Mouse (Mus musculus) MEL (cell line): ENCODE measurements around the gene Aknad1. TPM values are rescaled to one million over a fixed set of nuclear protein-coding genes. Genes with fewer than 3 reads are reported as not detected.

Source experiments
- DNase-seq: peaks from one replicate; pipeline ENCODE4 v3.0.0; 2011; ENCODE audit warnings: low read depth, low spot score
- H3K27ac ChIP-seq: 2 replicates; pipeline ENCODE4 v1.5.1; 2012; ENCODE audit warnings: low read depth, mild to moderate bottlenecking, control low read depth, low read length, moderate library complexity; ENCODE audit not compliant: control insufficient read depth
- H3K27me3 ChIP-seq, 2 experiments: fragments of 150-350 bp in 1 of 2; sonication (generic) in 1 of 2; 2 replicates each; pipeline ENCODE4 v1.6.1; 2012; ENCODE audit warnings: low read length in 2 of 2, mild to moderate bottlenecking in 2 of 2, improper control_type of control experiment in 1 of 2, moderate library complexity in 1 of 2; ENCODE audit not compliant: insufficient read depth in 2 of 2, control insufficient read depth in 1 of 2
- H3K36me3 ChIP-seq, 2 experiments: 2 replicates each; pipeline ENCODE4 v1.6.1; 2012 to 2014; ENCODE audit warnings: low read length in 2 of 2, improper control_type of control experiment in 1 of 2, inconsistent platforms in 1 of 2, mild to moderate bottlenecking in 1 of 2; ENCODE audit not compliant: insufficient read depth in 2 of 2, control insufficient read depth in 1 of 2
- H3K4me1 ChIP-seq, 2 experiments: fragments of 150-350 bp in 1 of 2; sonication (generic) in 1 of 2; 2 replicates each; pipeline ENCODE4 v1.6.1; 2012; ENCODE audit warnings: low read length in 2 of 2, improper control_type of control experiment in 1 of 2, mild to moderate bottlenecking in 1 of 2; ENCODE audit not compliant: insufficient read depth in 2 of 2, control insufficient read depth in 1 of 2
- H3K4me3 ChIP-seq, 2 experiments: fragments of 150-350 bp in 1 of 2; sonication (generic) in 1 of 2; 2 replicates each; pipeline ENCODE4 v1.5.1; 2012; ENCODE audit warnings: low read depth in 2 of 2, low read length in 2 of 2, mild to moderate bottlenecking in 2 of 2, moderate library complexity in 2 of 2, control low read depth in 1 of 2, improper control_type of control experiment in 1 of 2; ENCODE audit not compliant: control insufficient read depth in 1 of 2, insufficient read depth in 1 of 2
- H3K79me2 ChIP-seq: 2 replicates; pipeline ENCODE4 v1.6.1; 2012; ENCODE audit warnings: mild to moderate bottlenecking, low read length, moderate library complexity; ENCODE audit not compliant: control insufficient read depth, poor library complexity, insufficient read depth
- H3K9ac ChIP-seq: 2 replicates; pipeline ENCODE4 v1.6.1; 2012; ENCODE audit warnings: low read depth, mild to moderate bottlenecking, control low read depth, low read length, moderate library complexity; ENCODE audit not compliant: control insufficient read depth, poor library complexity, severe bottlenecking
- H3K9me3 ChIP-seq: fragments of 150-350 bp; sonication (generic); replicated peaks from 2 replicates; pipeline ENCODE4 v1.6.1; 2012; ENCODE audit warnings: mild to moderate bottlenecking, low read length, improper control_type of control experiment, moderate library complexity; ENCODE audit not compliant: insufficient read depth
- CHD1 ChIP-seq: IDR thresholded peaks from 2 replicates; pipeline ENCODE4 v1.6.1; 2012; ENCODE audit warnings: low read depth, mild to moderate bottlenecking, inconsistent platforms, low read length, improper control_type of control experiment
- CHD2 ChIP-seq: IDR thresholded peaks from 2 replicates; pipeline ENCODE4 v1.6.1; 2011; ENCODE audit warnings: low read length, improper control_type of control experiment
- ELF1 ChIP-seq: IDR thresholded peaks from 2 replicates; pipeline ENCODE4 v1.6.1; 2014; ENCODE audit warnings: low read depth, mild to moderate bottlenecking, inconsistent platforms, low read length, improper control_type of control experiment, moderate library complexity
- EP300 ChIP-seq, 2 experiments: IDR thresholded peaks; 2 replicates each; pipeline ENCODE4 v1.6.1; 2011; ENCODE audit warnings: improper control_type of control experiment in 2 of 2, low read length in 2 of 2, low read depth in 1 of 2, mild to moderate bottlenecking in 1 of 2
- ETS1 ChIP-seq: IDR thresholded peaks from 2 replicates; pipeline ENCODE4 v1.6.1; 2012; ENCODE audit warnings: low read depth, mild to moderate bottlenecking, inconsistent platforms, low read length, improper control_type of control experiment, moderate library complexity
- HCFC1 ChIP-seq: IDR thresholded peaks from 2 replicates; pipeline ENCODE4 v1.6.1; 2012; ENCODE audit warnings: low read depth, mild to moderate bottlenecking, inconsistent platforms, low read length, improper control_type of control experiment, moderate library complexity
- MYB ChIP-seq: IDR thresholded peaks from 2 replicates; pipeline ENCODE4 v1.6.1; 2011; ENCODE audit warnings: mild to moderate bottlenecking, low read depth, low read length, improper control_type of control experiment
- NELFE ChIP-seq: IDR thresholded peaks from 2 replicates; pipeline ENCODE4 v1.6.1; 2011; ENCODE audit warnings: low read depth, low read length, improper control_type of control experiment
- POLR2AphosphoS5 ChIP-seq: IDR thresholded peaks from 2 replicates; pipeline ENCODE4 v1.6.1; 2012; ENCODE audit warnings: low read depth, borderline replicate concordance, mild to moderate bottlenecking, inconsistent platforms, low read length, moderate library complexity, mixed read lengths
- RAD21 ChIP-seq: IDR thresholded peaks from 2 replicates; pipeline ENCODE4 v1.6.1; 2011; ENCODE audit warnings: mild to moderate bottlenecking, low read depth, low read length, improper control_type of control experiment
- TAL1 ChIP-seq: IDR thresholded peaks from 2 replicates; pipeline ENCODE4 v1.6.1; 2012; ENCODE audit warnings: mild to moderate bottlenecking, inconsistent platforms, low read length, moderate library complexity, mixed read lengths
- TCF12 ChIP-seq: IDR thresholded peaks from 2 replicates; pipeline ENCODE4 v1.6.1; 2014; ENCODE audit warnings: low read depth, mild to moderate bottlenecking, inconsistent platforms, low read length, improper control_type of control experiment, moderate library complexity
- UBTF ChIP-seq: IDR thresholded peaks from 2 replicates; pipeline ENCODE4 v1.6.1; 2012; ENCODE audit warnings: low read depth, mild to moderate bottlenecking, inconsistent platforms, low read length, improper control_type of control experiment, moderate library complexity, borderline replicate concordance; ENCODE audit not compliant: insufficient read depth
- ZC3H11A ChIP-seq: IDR thresholded peaks from 2 replicates; pipeline ENCODE4 v1.6.1; 2012; ENCODE audit warnings: low read depth, mild to moderate bottlenecking, inconsistent platforms, low read length, improper control_type of control experiment
- ZNF384 ChIP-seq: IDR thresholded peaks from 2 replicates; pipeline ENCODE4 v1.6.1; 2012; ENCODE audit warnings: low read depth, mild to moderate bottlenecking, inconsistent platforms, low read length, improper control_type of control experiment
- polyA plus RNA-seq, 2 experiments: library from polyadenylated mRNA; stranded (reverse) in 1 of 2; unstranded in 1 of 2; fragments of >175 nt in 1 of 2; fragments of >200 nt in 1 of 2; gene quantifications; 2 replicates each; pipeline versions ENCODE4 v1.2.1 to v1.2.4; 2012; ENCODE audit warnings: low replicate concordance in 2 of 2, low read depth in 1 of 2; ENCODE audit not compliant: insufficient read length in 2 of 2, insufficient read depth in 1 of 2, missing spikeins in 1 of 2
- total RNA-seq: library from RNA; depleted of rRNA; stranded (reverse); fragments of 300-350 nt; gene quantifications from 2 replicates; pipeline ENCODE4 v1.2.3, GENCODE M21; 2012

Gene Aknad1
- total and polyA plus RNA-seq, 3 experiments, result 0.06 TPM; not detected in 2

GRCm38 (mm10) chr3:108694321-108694720, 45.1 kb upstream of the Aknad1 start:
- no peak overlapping the region for H3K9ac ChIP-seq
- TF ChIP-seq MYB, result no peak
- TF ChIP-seq ETS1, result no peak
- no peak for TF ChIP-seq HCFC1
- no peak for TF ChIP-seq TAL1
- no peak for TF ChIP-seq POLR2AphosphoS5
- TF ChIP-seq RAD21, result no peak
- no peak for TF ChIP-seq NELFE
- no peak for TF ChIP-seq ELF1
- no peak for TF ChIP-seq TCF12
- no peak for TF ChIP-seq CHD1
- no peak for TF ChIP-seq CHD2
- TF ChIP-seq ZC3H11A, result no peak
- no peak for TF ChIP-seq UBTF
- no peak for TF ChIP-seq ZNF384
- H3K79me2 ChIP-seq, result no peaks in the 10 kb centered on the region
- no peak overlapping the region for H3K27ac ChIP-seq
- H3K9me3 ChIP-seq, result no peaks in the 10 kb centered on the region
- H3K27me3 ChIP-seq, result no peaks in the 10 kb centered on the region
- peaks cover 0 to 3% of the 10 kb centered on the region in 2 experiments; a peak in 3 of 4 replicates for H3K4me1 ChIP-seq
- H3K4me3 ChIP-seq, result no peak overlapping the region
- peaks cover 0 to 8% of the 10 kb centered on the region in 2 experiments; a peak in 3 of 4 replicates for H3K36me3 ChIP-seq
- no peak for DNase-seq

GRCm38 (mm10) chr3:108698662-108699061, 40.8 kb upstream of the Aknad1 start:
- DNase-seq, result no peak
- peaks cover 0 to 12% of the 10 kb centered on the region in 2 experiments; a peak in 3 of 4 replicates for H3K36me3 ChIP-seq
- H3K9ac ChIP-seq, result no peak overlapping the region
- H3K27ac ChIP-seq, result no peak overlapping the region
- no peaks in the 10 kb centered on the region for H3K79me2 ChIP-seq
- H3K4me3 ChIP-seq, result no peak overlapping the region
- no peaks in the 10 kb centered on the region for H3K27me3 ChIP-seq
- H3K4me1 ChIP-seq, result peaks cover 0 to 3% of the 10 kb centered on the region in 2 experiments; a peak in 3 of 4 replicates
- no peaks in the 10 kb centered on the region for H3K9me3 ChIP-seq
- no peak for TF ChIP-seq TCF12
- TF ChIP-seq ELF1, result no peak
- no peak for TF ChIP-seq EP300 (IDR thresholded peaks at IDR 0.05; ENCODE audit: low read depth in 1 of 2, low read length in 2 of 2)
- no peak for TF ChIP-seq HCFC1
- no peak for TF ChIP-seq POLR2AphosphoS5
- no peak for TF ChIP-seq ETS1
